Mouse (Mus musculus) midbrain, embryonic 13.5 days (tissue): ENCODE data around the gene Cenpo. TPM values are rescaled to one million over a fixed set of nuclear protein-coding genes. Genes with fewer than 3 reads are reported as not detected.
"Not testable (repeated sequence)": the region's sequence is repeated elsewhere in the genome, so short reads cannot be mapped to it uniquely, and the experiment has no call there.

Experiments
- ATAC-seq: fragments of 200-750 bp; cut with Nextera tagmentation; 2 replicates; pipeline ENCODE4 v1.8.0; 2017; ENCODE audit warnings: mild to moderate bottlenecking, moderate TSS enrichment, moderate library complexity
- H3K27ac ChIP-seq: fragments of 300-500 bp; sonication (generic); 2 replicates; pipeline ENCODE4 v1.5.1; 2015; ENCODE audit warnings: inconsistent platforms, mild to moderate bottlenecking, moderate library complexity
- H3K27me3 ChIP-seq: fragments of 300-500 bp; sonication (generic); 2 replicates; pipeline ENCODE4 v1.6.1; 2015; ENCODE audit warnings: mild to moderate bottlenecking, inconsistent platforms
- H3K36me3 ChIP-seq: fragments of 300-500 bp; sonication (generic); 2 replicates; pipeline ENCODE4 v1.6.1; 2015; ENCODE audit warnings: mild to moderate bottlenecking, inconsistent platforms
- H3K4me1 ChIP-seq: fragments of 300-500 bp; sonication (generic); replicated peaks from 2 replicates; pipeline ENCODE4 v1.6.1; 2015; ENCODE audit warnings: inconsistent platforms
- H3K4me2 ChIP-seq: fragments of 300-500 bp; sonication (generic); replicated peaks from 2 replicates; pipeline ENCODE4 v1.6.1; 2015; ENCODE audit warnings: moderate library complexity, mild to moderate bottlenecking, inconsistent platforms
- H3K4me3 ChIP-seq: fragments of 300-500 bp; sonication (generic); replicated peaks from 2 replicates; pipeline ENCODE4 v1.5.1; 2015; ENCODE audit warnings: mild to moderate bottlenecking, inconsistent platforms
- H3K9ac ChIP-seq: fragments of 300-500 bp; sonication (generic); replicated peaks from 2 replicates; pipeline ENCODE4 v1.6.1; 2015; ENCODE audit warnings: mild to moderate bottlenecking, inconsistent platforms
- H3K9me3 ChIP-seq: fragments of 300-500 bp; sonication (generic); 2 replicates; pipeline ENCODE4 v1.6.1; 2016; ENCODE audit warnings: mild to moderate bottlenecking, inconsistent platforms
- WGBS: fragments of 180-500 bp; shearing (Covaris S2); methylation state at CpG from one replicate; pipeline ENCODE4 v1.1.7; 2015; 5-methylcytosine and 5-hydroxymethylcytosine counted together
- polyA plus RNA-seq: library from polyadenylated mRNA; unstranded; fragments of >200 nt; fragmentation: Nextera tagmentation; extraction: Ambion mirVana; gene quantifications from 2 replicates; pipeline ENCODE4 v1.2.1, GENCODE M21; 2015

Cenpo gene
- polyA plus RNA-seq: 10.2 and 13.1 TPM in 2 replicates

- peak within 1 kb of the TSS; percentile 72 for H3K4me3 ChIP-seq
- peak; percentile 99 for ATAC-seq
- peak within 1 kb of the TSS; percentile 95 for H3K27ac ChIP-seq
- H3K4me2 ChIP-seq: peak within 1 kb of the TSS; percentile 61
- H3K9me3 ChIP-seq: no peaks in the 10 kb centered on the region
- WGBS: under 1% methylated on average over 50 of the region's 50 CpGs
- peaks cover 18% of the 10 kb centered on the region for H3K4me1 ChIP-seq
- H3K36me3 ChIP-seq: peaks cover 25% of the 10 kb centered on the region
- peak within 1 kb of the TSS; percentile 77 for H3K9ac ChIP-seq
- H3K27me3 ChIP-seq: no peaks in the 10 kb centered on the region
These were observed at the start of gene Cenpo, which contains the start of gene Ptrhd1 for GRCm38 (mm10) chr12:4233572-4234508. TSS of gene Cenpo (minus strand) at chr12:4234294. TSS of gene Ptrhd1 (plus strand) at chr12:4234027.

DNA sequence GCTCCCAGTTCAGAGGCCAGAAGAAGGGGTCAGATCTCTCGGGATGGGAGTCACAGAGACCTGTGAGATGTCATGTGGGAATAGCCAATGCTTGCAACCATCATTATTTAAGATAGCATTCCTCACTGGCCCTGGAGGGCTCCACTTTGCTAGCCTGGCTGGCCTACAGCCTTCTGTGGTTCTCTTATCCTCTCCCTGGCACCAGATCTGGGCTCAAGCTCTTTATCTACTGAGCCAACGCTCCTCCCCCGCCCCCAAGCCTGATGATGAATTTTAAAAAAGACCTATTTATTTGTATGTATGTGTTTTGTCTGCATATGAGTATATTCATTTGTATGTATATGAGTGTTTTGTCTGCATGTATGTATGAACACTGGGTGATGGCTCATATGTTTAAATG is 45.8 kb upstream of the Cenpo start:
- no peak for ATAC-seq
- Histone ChIP-seq H3K4me1 (no peaks in the 10 kb centered on the region), H3K27me3 (no peaks in the 10 kb centered on the region), H3K4me2 (no peak overlapping the region), H3K9me3 (no peaks in the 10 kb centered on the region), H3K9ac (no peak overlapping the region), H3K4me3 (no peak overlapping the region), H3K36me3 (peaks cover 14% of the 10 kb centered on the region), H3K27ac (no peak overlapping the region)
- WGBS: 96% methylated on average over 3 of the region's 3 CpGs

- no peak overlapping the region for H3K27ac ChIP-seq
- no peaks in the 10 kb centered on the region for H3K4me1 ChIP-seq
- H3K27me3 ChIP-seq: no peaks in the 10 kb centered on the region
- H3K4me2 ChIP-seq: no peak overlapping the region
- peaks cover 20% of the 10 kb centered on the region for H3K36me3 ChIP-seq
- ATAC-seq: no peak
- WGBS: 96% methylated on average over 3 of the region's 3 CpGs
- H3K4me3 ChIP-seq: no peak overlapping the region
- no peak overlapping the region for H3K9ac ChIP-seq
- no peaks in the 10 kb centered on the region for H3K9me3 ChIP-seq
These were observed 45.1 kb upstream of the Cenpo start for GRCm38 (mm10) chr12:4278978-4279755.

GRCm38 (mm10) chr12:4271078-4271477 is 37.0 kb upstream of the Cenpo start:
- H3K4me3 ChIP-seq: no peak overlapping the region
- ATAC-seq: no peak
- H3K27me3 ChIP-seq: no peaks in the 10 kb centered on the region
- 0 out of 2 replicates have a peak, but pooled peaks cover 3% of the 10 kb centered on the region for H3K9me3 ChIP-seq
- no peak overlapping the region for H3K27ac ChIP-seq
- WGBS: 91% methylated on average over 6 of the region's 6 CpGs
- H3K9ac ChIP-seq: no peak overlapping the region
- H3K4me1 ChIP-seq: no peaks in the 10 kb centered on the region
- peaks cover 65% of the 10 kb centered on the region for H3K36me3 ChIP-seq
- no peak overlapping the region for H3K4me2 ChIP-seq

- Histone ChIP-seq H3K27ac (no peak overlapping the region), H3K9me3 (0 out of 2 replicates have a peak, but pooled peaks cover 3% of the 10 kb centered on the region), H3K4me3 (no peak overlapping the region), H3K36me3 (peaks cover 58% of the 10 kb centered on the region), H3K27me3 (no peaks in the 10 kb centered on the region), H3K9ac (no peak overlapping the region), H3K4me1 (no peaks in the 10 kb centered on the region), H3K4me2 (no peak overlapping the region)
- WGBS: 94% methylated on average over 4 of the region's 4 CpGs
- ATAC-seq: no peak
These were observed 33.7 kb upstream of the Cenpo start for GRCm38 (mm10) chr12:4267765-4268164.

DNA sequence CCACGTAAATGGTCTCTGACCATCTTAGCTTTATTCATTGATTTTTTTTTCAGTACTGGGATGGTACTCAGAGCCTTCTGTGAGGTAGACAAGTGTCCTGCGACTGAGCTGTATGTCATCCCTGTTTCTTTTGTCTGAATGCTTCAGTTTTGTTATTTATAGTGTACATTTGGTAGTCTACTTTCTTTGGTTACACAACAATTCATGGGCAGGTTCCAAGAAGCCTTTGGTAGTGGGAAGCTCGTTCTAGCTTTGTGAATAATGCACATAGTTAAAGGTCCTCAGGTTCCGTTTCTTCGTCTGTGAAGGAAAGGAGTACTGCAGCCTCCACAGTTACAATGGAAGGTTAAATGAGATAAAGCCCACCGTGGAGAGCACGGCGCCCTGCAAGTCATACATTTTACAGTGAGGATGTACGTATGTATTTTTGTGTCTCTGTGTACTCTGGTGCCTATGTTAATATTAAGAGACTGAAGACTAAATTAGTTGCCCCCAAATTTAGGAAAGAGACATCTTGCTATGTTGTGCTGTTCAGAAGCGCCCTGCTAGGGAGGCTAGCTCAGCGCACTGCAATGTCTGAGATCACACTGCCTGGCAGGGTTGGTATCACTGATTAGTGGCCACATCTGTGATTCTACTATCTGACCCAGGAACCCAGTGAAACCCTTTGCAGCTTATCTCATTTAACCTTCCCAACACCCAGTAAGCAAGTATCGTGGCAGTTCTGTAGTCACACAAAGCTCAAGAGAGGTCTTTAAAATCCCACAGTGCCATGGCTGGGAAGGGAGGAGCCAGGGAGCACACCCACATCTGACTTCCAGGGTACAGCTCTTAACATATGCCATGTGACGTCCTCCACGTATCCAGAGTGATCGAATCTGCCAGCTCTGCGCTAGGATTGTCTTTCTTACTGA is 18.9 kb upstream of the Cenpo start:
- no peak overlapping the region for H3K9ac ChIP-seq
- 92% methylated on average over 16 of the region's 16 CpGs for WGBS
- H3K27ac ChIP-seq: no peak overlapping the region
- no peak overlapping the region for H3K4me2 ChIP-seq
- no peaks in the 10 kb centered on the region for H3K4me1 ChIP-seq
- H3K4me3 ChIP-seq: no peak overlapping the region
- H3K36me3 ChIP-seq: peaks cover 46% of the 10 kb centered on the region
- H3K9me3 ChIP-seq: no peaks in the 10 kb centered on the region
- H3K27me3 ChIP-seq: no peaks in the 10 kb centered on the region
- no peak for ATAC-seq

GRCm38 (mm10) chr12:4249786-4250185 is 15.7 kb upstream of the Cenpo start:
- peaks cover 39% of the 10 kb centered on the region for H3K36me3 ChIP-seq
- H3K4me3 ChIP-seq: no peak overlapping the region
- no peak overlapping the region for H3K4me2 ChIP-seq
- no peaks in the 10 kb centered on the region for H3K4me1 ChIP-seq
- no peaks in the 10 kb centered on the region for H3K9me3 ChIP-seq
- H3K9ac ChIP-seq: no peak overlapping the region
- ATAC-seq: no peak
- no peaks in the 10 kb centered on the region for H3K27me3 ChIP-seq
- WGBS: 85% methylated on average over 6 of the region's 6 CpGs
- no peak overlapping the region for H3K27ac ChIP-seq

DNA sequence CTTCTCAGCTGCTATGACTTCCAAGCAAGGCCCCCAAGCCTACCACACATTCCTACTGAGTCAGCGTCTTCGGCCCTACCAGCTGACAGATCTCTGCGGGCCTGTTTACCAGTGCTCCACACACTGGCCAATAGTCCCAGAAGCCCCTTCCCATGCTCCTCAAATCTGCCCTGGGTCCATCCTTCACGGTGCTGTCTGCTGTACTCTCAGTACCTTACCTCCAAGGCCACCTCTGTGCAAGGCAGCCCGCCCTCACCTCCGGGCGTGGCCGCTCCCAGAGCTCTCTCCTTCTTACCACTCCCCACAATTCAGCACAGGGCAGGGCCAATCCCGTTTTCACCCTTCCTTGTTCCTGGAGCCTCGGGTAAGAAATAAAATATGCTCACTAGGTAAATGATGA is 11.6 kb upstream of the Cenpo start:
- ATAC-seq: 0 out of 2 replicates have a peak, but pooled peaks have one; percentile 14
- Histone ChIP-seq H3K4me1 (no peaks in the 10 kb centered on the region), H3K4me3 (no peak overlapping the region), H3K27ac (no peak overlapping the region), H3K9me3 (no peaks in the 10 kb centered on the region), H3K36me3 (peaks cover 16% of the 10 kb centered on the region), H3K4me2 (no peak overlapping the region), H3K27me3 (no peaks in the 10 kb centered on the region), H3K9ac (no peak overlapping the region)
- 85% methylated on average over 10 of the region's 10 CpGs for WGBS

DNA sequence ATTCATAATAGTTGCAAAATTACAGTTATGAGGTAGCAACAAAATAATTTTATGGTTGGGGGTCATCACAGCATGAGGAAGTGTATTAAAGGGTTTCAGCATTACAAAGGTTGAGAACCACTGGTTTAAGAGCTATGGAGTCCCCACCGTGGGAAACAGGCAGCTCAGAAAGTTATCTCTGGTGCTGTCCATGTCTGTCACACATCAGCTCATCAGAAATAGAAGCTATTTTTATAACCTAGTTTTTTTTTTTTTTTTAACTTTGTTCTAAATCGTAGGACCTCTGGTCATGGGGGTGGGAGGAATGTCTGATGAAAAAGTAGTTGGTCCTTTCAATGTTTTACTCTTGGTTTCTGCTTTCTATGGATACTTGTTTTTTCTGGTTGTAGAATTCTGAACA is 9.7 kb upstream of the Cenpo start:
- peaks cover 8% of the 10 kb centered on the region for H3K36me3 ChIP-seq
- H3K9me3 ChIP-seq: no peaks in the 10 kb centered on the region
- H3K27ac ChIP-seq: no peak overlapping the region
- H3K4me1 ChIP-seq: no peaks in the 10 kb centered on the region
- H3K27me3 ChIP-seq: no peaks in the 10 kb centered on the region
- no peak overlapping the region for H3K4me2 ChIP-seq
- 79% methylated on average over 2 of the region's 2 CpGs for WGBS
- H3K4me3 ChIP-seq: no peak overlapping the region
- ATAC-seq: no peak
- H3K9ac ChIP-seq: no peak overlapping the region

GRCm38 (mm10) chr12:4240281-4240680 is 6.2 kb upstream of the Cenpo start:
- WGBS: 82% methylated on average over 8 of the region's 8 CpGs
- H3K9ac ChIP-seq, H3K9me3 ChIP-seq, H3K4me2 ChIP-seq, H3K4me3 ChIP-seq, ATAC-seq, H3K4me1 ChIP-seq, H3K27me3 ChIP-seq, H3K27ac ChIP-seq: not testable (repeated sequence)
- H3K36me3 ChIP-seq: peaks cover 16% of the 10 kb centered on the region

- Histone ChIP-seq H3K4me2 (no peak overlapping the region), H3K27ac (no peak overlapping the region), H3K36me3 (peaks cover 16% of the 10 kb centered on the region), H3K27me3 (no peaks in the 10 kb centered on the region), H3K9ac (no peak overlapping the region), H3K4me1 (peaks cover 14% of the 10 kb centered on the region), H3K4me3 (no peak overlapping the region), H3K9me3 (no peaks in the 10 kb centered on the region)
- 97% methylated on average over 15 of the region's 15 CpGs for whole genome bisulfite sequencing
- no peak for ATAC-seq
These were observed 3.4 kb upstream of the Cenpo start for GRCm38 (mm10) chr12:4237481-4237880.
